Mouse (Mus musculus): Measurements from ENCODE around the gene Cd47. TPM values are rescaled to one million over a fixed set of nuclear protein-coding genes. Genes with fewer than 3 reads are reported as not detected.

Gene Cd47
- total and polyA plus RNA-seq, 2 experiments = 34.7 to 87.7 TPM

- H3K79me2 ChIP-seq (ENCODE audit: control insufficient read depth, insufficient read depth, low read length) = no peaks in the 10 kb centered on the region
- H3K27ac ChIP-seq (replicated peaks; ENCODE audit: insufficient read depth, low read depth, low read length) = no peak overlapping the region
- no peaks in the 10 kb centered on the region for H3K4me1 ChIP-seq (ENCODE audit: control insufficient read depth, insufficient read depth, low read length)
- no peak overlapping the region for H3K4me3 ChIP-seq (ENCODE audit: insufficient read depth, low read depth, low read length)
- 84% methylated on average over 2 of the region's 2 CpGs for WGBS
- no peak for DNase-seq (ENCODE audit: extremely low read depth, low read depth, low spot score)
- no peak overlapping the region for H3K9ac ChIP-seq (ENCODE audit: low read depth, low read length)
- no peaks in the 10 kb centered on the region for H3K27me3 ChIP-seq (ENCODE audit: control insufficient read depth, insufficient read depth, low read length)
- TF ChIP-seq POLR2A (IDR thresholded peaks at IDR 0.05; ENCODE audit: extremely low read depth, insufficient read depth, low read length) (no peak), CTCF (IDR thresholded peaks at IDR 0.05; ENCODE audit: low read depth, low read length) (no peak)
- H3K36me3 ChIP-seq (ENCODE audit: control insufficient read depth, insufficient read depth, low read length) = peaks cover 19% of the 10 kb centered on the region
These were observed 113.8 kb downstream of the Cd47 start for GRCm38 (mm10) chr16:49914094-49914493.

- no peak for DNase-seq (ENCODE audit: extremely low read depth, low read depth, low spot score)
- Histone ChIP-seq H3K4me1 (ENCODE audit: control insufficient read depth, insufficient read depth, low read length) (no peaks in the 10 kb centered on the region), H3K27ac (replicated peaks; ENCODE audit: insufficient read depth, low read depth, low read length) (no peak overlapping the region), H3K4me3 (ENCODE audit: insufficient read depth, low read depth, low read length) (no peak overlapping the region), H3K36me3 (ENCODE audit: control insufficient read depth, insufficient read depth, low read length) (peaks cover 15% of the 10 kb centered on the region), H3K9ac (ENCODE audit: low read depth, low read length) (no peak overlapping the region), H3K27me3 (ENCODE audit: control insufficient read depth, insufficient read depth, low read length) (no peaks in the 10 kb centered on the region), H3K79me2 (ENCODE audit: control insufficient read depth, insufficient read depth, low read length) (no peaks in the 10 kb centered on the region)
- 95% methylated on average over 11 of the region's 11 CpGs for WGBS
- TF ChIP-seq POLR2A (IDR thresholded peaks at IDR 0.05; ENCODE audit: extremely low read depth, insufficient read depth, low read length) = no peak
- TF ChIP-seq CTCF (IDR thresholded peaks at IDR 0.05; ENCODE audit: low read depth, low read length) = no peak
These were observed 115.5 kb downstream of the Cd47 start for GRCm38 (mm10) chr16:49915532-49916476.

- no peak for DNase-seq (ENCODE audit: extremely low read depth, low read depth, low spot score)
- Histone ChIP-seq H3K4me3 (ENCODE audit: insufficient read depth, low read depth, low read length) (no peak overlapping the region), H3K9ac (ENCODE audit: low read depth, low read length) (no peak overlapping the region), H3K27me3 (ENCODE audit: control insufficient read depth, insufficient read depth, low read length) (no peaks in the 10 kb centered on the region), H3K36me3 (ENCODE audit: control insufficient read depth, insufficient read depth, low read length) (no peaks in the 10 kb centered on the region), H3K79me2 (ENCODE audit: control insufficient read depth, insufficient read depth, low read length) (no peaks in the 10 kb centered on the region), H3K27ac (replicated peaks; ENCODE audit: insufficient read depth, low read depth, low read length) (no peak overlapping the region), H3K4me1 (ENCODE audit: control insufficient read depth, insufficient read depth, low read length) (no peaks in the 10 kb centered on the region; the same call in 1 of the 2 replicates)
- 94% methylated on average over 10 of the region's 10 CpGs for WGBS
- TF ChIP-seq CTCF (IDR thresholded peaks at IDR 0.05; ENCODE audit: low read depth, low read length) = no peak
- no peak for TF ChIP-seq POLR2A (IDR thresholded peaks at IDR 0.05; ENCODE audit: extremely low read depth, insufficient read depth, low read length)
These were observed 119.9 kb downstream of the Cd47 start for GRCm38 (mm10) chr16:49920191-49920590.

- no peaks in the 10 kb centered on the region for H3K36me3 ChIP-seq (ENCODE audit: control insufficient read depth, insufficient read depth, low read length)
- no peak for TF ChIP-seq CTCF (IDR thresholded peaks at IDR 0.05; ENCODE audit: low read depth, low read length)
- TF ChIP-seq POLR2A (IDR thresholded peaks at IDR 0.05; ENCODE audit: extremely low read depth, insufficient read depth, low read length) = no peak
- no peaks in the 10 kb centered on the region for H3K27me3 ChIP-seq (ENCODE audit: control insufficient read depth, insufficient read depth, low read length)
- no peaks in the 10 kb centered on the region; the same call in 1 of the 2 replicates for H3K4me1 ChIP-seq (ENCODE audit: control insufficient read depth, insufficient read depth, low read length)
- no peak overlapping the region for H3K4me3 ChIP-seq (ENCODE audit: insufficient read depth, low read depth, low read length)
- DNase-seq (ENCODE audit: extremely low read depth, low read depth, low spot score) = no peak
- no peak overlapping the region for H3K9ac ChIP-seq (ENCODE audit: low read depth, low read length)
- no peaks in the 10 kb centered on the region for H3K79me2 ChIP-seq (ENCODE audit: control insufficient read depth, insufficient read depth, low read length)
- no peak overlapping the region for H3K27ac ChIP-seq (replicated peaks; ENCODE audit: insufficient read depth, low read depth, low read length)
- WGBS = 84% methylated on average over 6 of the region's 6 CpGs
These were observed 121.3 kb downstream of the Cd47 start for GRCm38 (mm10) chr16:49921677-49922076.

- no peak for TF ChIP-seq CTCF (IDR thresholded peaks at IDR 0.05; ENCODE audit: low read depth, low read length)
- TF ChIP-seq POLR2A (IDR thresholded peaks at IDR 0.05; ENCODE audit: extremely low read depth, insufficient read depth, low read length) = no peak
- H3K9ac ChIP-seq (ENCODE audit: low read depth, low read length) = no peak overlapping the region
- H3K27me3 ChIP-seq (ENCODE audit: control insufficient read depth, insufficient read depth, low read length) = no peaks in the 10 kb centered on the region
- no peaks in the 10 kb centered on the region for H3K79me2 ChIP-seq (ENCODE audit: control insufficient read depth, insufficient read depth, low read length)
- no peak overlapping the region for H3K4me3 ChIP-seq (ENCODE audit: insufficient read depth, low read depth, low read length)
- H3K27ac ChIP-seq (replicated peaks; ENCODE audit: insufficient read depth, low read depth, low read length) = no peak overlapping the region
- H3K4me1 ChIP-seq (ENCODE audit: control insufficient read depth, insufficient read depth, low read length) = no peaks in the 10 kb centered on the region; the same call in 1 of the 2 replicates
- 83% methylated on average over 11 of the region's 11 CpGs for WGBS
- no peaks in the 10 kb centered on the region for H3K36me3 ChIP-seq (ENCODE audit: control insufficient read depth, insufficient read depth, low read length)
- DNase-seq (ENCODE audit: extremely low read depth, low read depth, low spot score) = no peak
These were observed 121.8 kb downstream of the Cd47 start for GRCm38 (mm10) chr16:49922098-49922497.

GRCm38 (mm10) chr16:49923720-49924119, 123.4 kb downstream of the Cd47 start:
- DNase-seq (ENCODE audit: extremely low read depth, low read depth, low spot score) = no peak
- Histone ChIP-seq H3K4me3 (ENCODE audit: insufficient read depth, low read depth, low read length) (no peak overlapping the region), H3K27me3 (ENCODE audit: control insufficient read depth, insufficient read depth, low read length) (no peaks in the 10 kb centered on the region), H3K79me2 (ENCODE audit: control insufficient read depth, insufficient read depth, low read length) (no peaks in the 10 kb centered on the region), H3K36me3 (ENCODE audit: control insufficient read depth, insufficient read depth, low read length) (no peaks in the 10 kb centered on the region), H3K9ac (ENCODE audit: low read depth, low read length) (no peak overlapping the region), H3K27ac (replicated peaks; ENCODE audit: insufficient read depth, low read depth, low read length) (no peak overlapping the region), H3K4me1 (ENCODE audit: control insufficient read depth, insufficient read depth, low read length) (no peaks in the 10 kb centered on the region; the same call in 1 of the 2 replicates)
- TF ChIP-seq CTCF (IDR thresholded peaks at IDR 0.05; ENCODE audit: low read depth, low read length) (no peak), POLR2A (IDR thresholded peaks at IDR 0.05; ENCODE audit: extremely low read depth, insufficient read depth, low read length) (no peak)
- WGBS = 87% methylated on average over 9 of the region's 9 CpGs

All from liver, adult 2 months (tissue).